Mouse (Mus musculus): ENCODE measurements around the gene Gm21293.
"Not testable (repeated sequence)": the region's sequence is repeated elsewhere in the genome, so short reads cannot be mapped to it uniquely, and the experiment has no call there.

DNA sequence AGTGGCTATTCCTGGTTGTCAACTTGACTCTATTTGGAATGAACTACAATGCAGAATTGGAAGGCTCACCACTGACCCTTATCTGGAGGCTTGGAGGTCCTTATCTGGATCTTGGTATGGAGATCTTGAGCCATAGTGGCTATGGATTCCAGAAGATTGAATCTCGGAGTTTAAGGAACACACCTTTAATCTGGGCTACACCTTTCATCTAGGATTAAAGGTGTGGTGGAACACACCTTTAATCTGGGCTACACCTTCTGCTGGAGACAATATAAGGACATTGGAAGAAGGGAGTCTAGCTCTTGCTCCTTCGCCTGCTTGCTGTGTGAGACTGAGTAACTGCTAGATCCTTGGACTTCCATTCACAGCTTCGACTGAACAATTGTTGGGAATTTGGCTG, 25.4 kb downstream of the Gm21293 start, which contains the start of gene Gm21304:
- TF ChIP-seq GATA1, TAL1 (IDR thresholded peaks at IDR 0.05; ENCODE audit: low read length): not testable (repeated sequence)

All from erythroblast, embryonic 14.5 days (primary cell).